In genomic region chr5:31562036-31562666, GRCm38 (mm10) we compare ENCODE assay signal across 8 mouse cellular contexts. TPM values are rescaled to one million over a fixed set of nuclear protein-coding genes. Genes with fewer than 3 reads are reported as not detected.
DNase-seq lines count a peak whose midpoint lies in the region; ATAC-seq and TF ChIP-seq lines count a peak whose summit lies in the region.

No protein-coding gene starts in this region.

- H3K9me3 ChIP-seq in kidney, embryonic 15.5 days (replicated peaks) = no peaks in the 10 kb centered on the region
- no peaks in the 10 kb centered on the region for H3K9me3 ChIP-seq in lung, embryonic 16.5 days (ENCODE audit: control insufficient read depth, low read length)

- 76% methylated on average over 7 of the region's 7 CpGs for WGBS in kidney, embryonic 15.5 days
- 53% methylated on average over 7 of the region's 7 CpGs for WGBS in lung, embryonic 16.5 days

- H3K27me3 ChIP-seq in kidney, embryonic 15.5 days = no peaks in the 10 kb centered on the region
- no peaks in the 10 kb centered on the region for H3K27me3 ChIP-seq in lung, embryonic 16.5 days (ENCODE audit: control insufficient read depth, insufficient read depth, low read depth, low read length)

- ATAC-seq in kidney, embryonic 15.5 days (replicated peaks; ENCODE audit: low FRiP score) = no peak
- peak; percentile 75 for ATAC-seq in lung, embryonic 16.5 days (ENCODE audit: low read depth)

- H3K27ac ChIP-seq in embryonic fibroblast, embryonic 13.5 days (ENCODE audit: insufficient read depth, low read length) = peak overlapping the region; percentile 88
- H3K27ac ChIP-seq in kidney, embryonic 15.5 days = peak overlapping the region; percentile 7
- peak overlapping the region; percentile 56 for H3K27ac ChIP-seq in lung, embryonic 16.5 days (ENCODE audit: low read length)

- peak; percentile 30 for DNase-seq in adrenal gland, postnatal 10 days
- DNase-seq in adrenal gland, adult 8-10 months = no peak
- no peak for DNase-seq in urinary bladder, postnatal 10 days (ENCODE audit: low spot score)
- no peak for DNase-seq in spleen, adult 12 weeks (ENCODE audit: low spot score)
- DNase-seq in ovary, postnatal 14 days (ENCODE audit: low spot score) = no peak

- no peak overlapping the region for H3K4me2 ChIP-seq in kidney, embryonic 15.5 days
- no peak overlapping the region for H3K4me2 ChIP-seq in lung, embryonic 16.5 days (ENCODE audit: low read depth, low read length)

- no peak for TF ChIP-seq CTCF in embryonic fibroblast, embryonic 13.5 days (IDR thresholded peaks at IDR 0.05; ENCODE audit: borderline replicate concordance, insufficient read depth, low read length)

- H3K4me1 ChIP-seq in embryonic fibroblast, embryonic 13.5 days (ENCODE audit: control insufficient read depth, insufficient read depth, low read length) = peaks cover 15% of the 10 kb centered on the region
- H3K4me1 ChIP-seq in kidney, embryonic 15.5 days = peaks cover 34% of the 10 kb centered on the region
- peaks cover 5% of the 10 kb centered on the region for H3K4me1 ChIP-seq in lung, embryonic 16.5 days (replicated peaks; ENCODE audit: control insufficient read depth, insufficient read depth, low read length)

- H3K9ac ChIP-seq in kidney, embryonic 15.5 days = no peak overlapping the region
- 0 out of 2 replicates have a peak overlapping the region, but pooled peaks have one; percentile 8 for H3K9ac ChIP-seq in lung, embryonic 16.5 days (ENCODE audit: low read length)

- TF ChIP-seq POLR2A in embryonic fibroblast, embryonic 13.5 days (IDR thresholded peaks at IDR 0.05; ENCODE audit: low read depth, low read length) = no peak

- peaks cover 30% of the 10 kb centered on the region for H3K36me3 ChIP-seq in kidney, embryonic 15.5 days
- H3K36me3 ChIP-seq in lung, embryonic 16.5 days (ENCODE audit: control insufficient read depth, insufficient read depth, low read length) = peaks cover 6% of the 10 kb centered on the region; the same call in 1 of the 2 replicates

- no peak overlapping the region for H3K4me3 ChIP-seq in embryonic fibroblast, embryonic 13.5 days (ENCODE audit: insufficient read depth, low read length)
- H3K4me3 ChIP-seq in kidney, embryonic 15.5 days (replicated peaks) = no peak overlapping the region
- H3K4me3 ChIP-seq in lung, embryonic 16.5 days (ENCODE audit: low read length) = no peak overlapping the region

RNA-seq across cellular contexts. Expression of gene Supt7l, which starts 34.5 kb away (rescaled TPM):
- 10 to 100 TPM; 16.0 to 20.9 TPM for total RNA-seq in adrenal gland, postnatal 10 days (2021)
- total RNA-seq in adrenal gland, adult 8-10 months (2022) = 10 to 100 TPM; 20.3 to 24.5 (median 22.9) TPM
- 15.0 and 16.3 TPM in 2 replicates for polyA plus RNA-seq in embryonic fibroblast, embryonic 13.5 days (2011; ENCODE audit: insufficient read length, low read depth, missing spikeins)
- 24.7 and 28.9 TPM in 2 replicates for polyA plus RNA-seq in kidney, embryonic 15.5 days (2015; fragmentation: Nextera tagmentation; extraction: Ambion mirVana)
- polyA plus RNA-seq in lung, embryonic 16.5 days (2015; fragmentation: Nextera tagmentation; extraction: Ambion mirVana) = 21.9 and 22.1 TPM in 2 replicates

RNA-seq across cellular contexts. Expression of gene Mrpl33, which starts 34.6 kb away (rescaled TPM):
- 100 to 1,000 TPM; 282 to 285 TPM for total RNA-seq in adrenal gland, postnatal 10 days (2021)
- 100 to 1,000 TPM; 266 to 421 (median 323) TPM for total RNA-seq in adrenal gland, adult 8-10 months (2022)
- 165 and 191 TPM in 2 replicates for polyA plus RNA-seq in embryonic fibroblast, embryonic 13.5 days (2011; ENCODE audit: insufficient read length, low read depth, missing spikeins)
- 272 and 284 TPM in 2 replicates for polyA plus RNA-seq in kidney, embryonic 15.5 days (2015; fragmentation: Nextera tagmentation; extraction: Ambion mirVana)
- polyA plus RNA-seq in lung, embryonic 16.5 days (2015; fragmentation: Nextera tagmentation; extraction: Ambion mirVana) = 286 and 307 TPM in 2 replicates

RNA-seq across cellular contexts. Expression of gene Slc4a1ap, which starts 35.4 kb away (rescaled TPM):
- total RNA-seq in adrenal gland, postnatal 10 days (2021) = 10 to 100 TPM; 27.9 to 28.5 TPM
- 10 to 100 TPM; 34.9 to 44.1 (median 38.0) TPM for total RNA-seq in adrenal gland, adult 8-10 months (2022)
- 41.8 and 48.9 TPM in 2 replicates for polyA plus RNA-seq in embryonic fibroblast, embryonic 13.5 days (2011; ENCODE audit: insufficient read length, low read depth, missing spikeins)
- polyA plus RNA-seq in kidney, embryonic 15.5 days (2015; fragmentation: Nextera tagmentation; extraction: Ambion mirVana) = 36.7 and 38.9 TPM in 2 replicates
- 23.8 and 27.2 TPM in 2 replicates for polyA plus RNA-seq in lung, embryonic 16.5 days (2015; fragmentation: Nextera tagmentation; extraction: Ambion mirVana)

Comparison
In these comparisons a context has a peak if more than half of its experiments do, and no peak if none do; other contexts are left out.
1. H3K27ac ChIP-seq: peak in every context shown above with its lines; median percentile 88 in embryonic fibroblast, embryonic 13.5 days; 56 in lung, embryonic 16.5 days; 7 in kidney, embryonic 15.5 days.